In the genomic region with DNA sequence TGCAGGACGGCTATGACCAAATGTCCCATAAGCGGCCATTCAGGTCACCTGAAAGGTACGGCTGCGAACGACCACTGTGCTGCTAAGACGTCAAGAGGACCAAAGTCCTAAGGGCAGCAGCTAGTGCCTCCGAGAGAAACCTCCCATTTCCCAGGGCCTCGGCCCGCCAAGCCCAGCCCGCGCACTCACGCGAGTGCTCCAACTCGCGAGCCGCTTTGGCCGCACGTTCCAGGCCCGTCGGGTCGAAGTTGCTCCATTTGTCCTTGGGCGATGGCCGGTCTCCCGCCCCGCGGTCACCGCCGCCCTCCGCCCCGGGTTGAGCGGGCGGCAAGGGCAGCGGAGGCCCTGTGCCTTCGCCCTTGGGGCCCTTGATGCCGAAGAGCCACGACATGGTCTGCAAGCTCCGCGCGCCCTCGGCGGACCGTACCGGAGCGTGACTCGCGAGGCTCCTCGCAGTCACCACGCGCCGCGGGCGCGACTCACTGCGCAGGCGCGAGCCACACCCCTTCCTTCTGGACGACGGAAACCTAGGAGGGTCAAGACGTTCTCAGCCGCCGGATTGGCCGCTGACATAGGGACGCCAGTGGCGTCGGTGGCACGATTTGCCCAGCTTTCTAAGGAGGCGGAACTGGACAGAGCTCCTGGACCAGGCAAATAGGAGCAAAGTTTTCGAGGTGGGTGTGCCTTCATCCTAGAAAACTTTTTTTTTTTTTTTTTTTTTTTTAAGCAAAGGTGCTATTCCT, we compare ENCODE assay signal across 8 mouse cellular contexts. TPM values are rescaled to one million over a fixed set of nuclear protein-coding genes. Genes with fewer than 3 reads are reported as not detected.
DNase-seq lines count a peak whose midpoint lies in the region; ATAC-seq and TF ChIP-seq lines count a peak whose summit lies in the region.

A gene (minus strand): TSS at position 481 of the 743 bp plus-strand sequence.

- TF ChIP-seq POLR2A in ES-Bruce4 (IDR thresholded peaks at IDR 0.05; ENCODE audit: insufficient read depth, low read length): peak; percentile 89

- peaks cover 14% of the 10 kb centered on the region for H3K36me3 ChIP-seq in ES-Bruce4 (ENCODE audit: control insufficient read depth, insufficient read depth, low read length, poor library complexity, severe bottlenecking)
- peaks cover 13% of the 10 kb centered on the region for H3K36me3 ChIP-seq in forebrain, embryonic 13.5 days (ENCODE audit: poor library complexity, severe bottlenecking)
- peaks cover 3% of the 10 kb centered on the region; the same call in 1 of the 2 replicates for H3K36me3 ChIP-seq in liver, postnatal 0 days (replicated peaks; ENCODE audit: insufficient read depth, low read length)
- 0 out of 2 replicates have a peak, but pooled peaks cover under 1% of the 10 kb centered on the region for H3K36me3 ChIP-seq in neural tube, embryonic 14.5 days (ENCODE audit: control insufficient read depth, insufficient read depth, low read length)

- H3K9me3 ChIP-seq in ES-Bruce4 (replicated peaks; ENCODE audit: control insufficient read depth, insufficient read depth, low read length, poor library complexity, severe bottlenecking): no peaks in the 10 kb centered on the region
- no peaks in the 10 kb centered on the region for H3K9me3 ChIP-seq in forebrain, embryonic 13.5 days (replicated peaks)
- H3K9me3 ChIP-seq in liver, postnatal 0 days (ENCODE audit: low read length): no peaks in the 10 kb centered on the region
- no peaks in the 10 kb centered on the region for H3K9me3 ChIP-seq in neural tube, embryonic 14.5 days (ENCODE audit: control insufficient read depth, low read length)

- peak; percentile 98 for DNase-seq in heart, postnatal 10 days
- peak; percentile 67 for DNase-seq in large intestine, adult 2 months (ENCODE audit: low read depth, low spot score)
- peak; percentile 97 for DNase-seq in liver, postnatal 0 days
- peak; percentile 98 for DNase-seq in testis, postnatal 10 days (ENCODE audit: low spot score)

- H3K4me1 ChIP-seq in ES-Bruce4 (ENCODE audit: control insufficient read depth, insufficient read depth, low read length): no peaks in the 10 kb centered on the region
- H3K4me1 ChIP-seq in forebrain, embryonic 13.5 days: peaks cover 30% of the 10 kb centered on the region
- peaks cover 19% of the 10 kb centered on the region for H3K4me1 ChIP-seq in liver, postnatal 0 days (ENCODE audit: insufficient read depth)
- H3K4me1 ChIP-seq in neural tube, embryonic 14.5 days (ENCODE audit: control insufficient read depth, insufficient read depth, low read length): peaks cover 15% of the 10 kb centered on the region

- intact Hi-C loops in heart, postnatal 10 days (cut with DNase I): no loop called here

- TF ChIP-seq EP300 in ES-Bruce4 (IDR thresholded peaks at IDR 0.05; ENCODE audit: insufficient read depth, low read depth, low read length): no peak
- TF ChIP-seq EP300 in liver, postnatal 0 days (IDR thresholded peaks at IDR 0.05; ENCODE audit: low read depth): peak; percentile 38; the same call in 1 of the 2 replicates

- H3K9ac ChIP-seq in ES-Bruce4 (ENCODE audit: low read depth, poor library complexity, severe bottlenecking): peak within 1 kb of the TSS; percentile 72
- H3K9ac ChIP-seq in forebrain, embryonic 13.5 days: peak within 1 kb of the TSS; percentile 83
- H3K9ac ChIP-seq in liver, postnatal 0 days (replicated peaks): peak within 1 kb of the TSS; percentile 75
- peak within 1 kb of the TSS; percentile 66 for H3K9ac ChIP-seq in neural tube, embryonic 14.5 days (replicated peaks; ENCODE audit: low read depth, low read length)

- under 1% methylated on average over 61 of the region's 68 CpGs for WGBS in forebrain, embryonic 13.5 days
- WGBS in large intestine, adult 2 months: 1% methylated on average over 68 of the region's 68 CpGs
- under 1% methylated on average over 65 of the region's 68 CpGs for WGBS in liver, postnatal 0 days (ENCODE audit: insufficient replicate concordance)
- 2% methylated on average over 68 of the region's 68 CpGs for WGBS in neural tube, embryonic 14.5 days

- H3K27me3 ChIP-seq in ES-Bruce4 (ENCODE audit: control insufficient read depth, insufficient read depth, low read length, poor library complexity, severe bottlenecking): no peaks in the 10 kb centered on the region
- H3K27me3 ChIP-seq in forebrain, embryonic 13.5 days: no peaks in the 10 kb centered on the region
- no peaks in the 10 kb centered on the region for H3K27me3 ChIP-seq in liver, postnatal 0 days (ENCODE audit: insufficient read depth, low read length)
- H3K27me3 ChIP-seq in neural tube, embryonic 14.5 days (ENCODE audit: control insufficient read depth, insufficient read depth, low read length): no peaks in the 10 kb centered on the region

- ATAC-seq in cerebellum, adult (ENCODE audit: insufficient number of reproducible peaks, low FRiP score, low TSS enrichment): peak; percentile 89; the same call in 1 of the 2 replicates
- ATAC-seq in forebrain, embryonic 13.5 days: peak; percentile 97
- ATAC-seq in liver, postnatal 0 days: peak; percentile 95
- peak; percentile 96 for ATAC-seq in neural tube, embryonic 14.5 days (ENCODE audit: low read depth)

- H3K27ac ChIP-seq in ES-Bruce4 (ENCODE audit: insufficient read depth, low read length): no peak within 1 kb of the TSS
- H3K27ac ChIP-seq in forebrain, embryonic 13.5 days: no peak within 1 kb of the TSS
- peak within 1 kb of the TSS; percentile 86 for H3K27ac ChIP-seq in liver, postnatal 0 days (ENCODE audit: low read depth)
- 0 out of 2 replicates have a peak within 1 kb of the TSS, but pooled peaks have one; percentile 10 for H3K27ac ChIP-seq in neural tube, embryonic 14.5 days (ENCODE audit: low read depth, low read length)

- no peak for TF ChIP-seq CTCF in ES-Bruce4 (IDR thresholded peaks at IDR 0.05; ENCODE audit: low read depth, low read length)
- TF ChIP-seq CTCF in liver, postnatal 0 days (IDR thresholded peaks at IDR 0.05; ENCODE audit: low read depth): no peak

- H3K4me2 ChIP-seq in forebrain, embryonic 13.5 days: peak within 1 kb of the TSS; percentile 97
- peak within 1 kb of the TSS; percentile 100 for H3K4me2 ChIP-seq in liver, postnatal 0 days (ENCODE audit: low read depth, low read length)
- H3K4me2 ChIP-seq in neural tube, embryonic 14.5 days (ENCODE audit: low read depth, low read length): peak within 1 kb of the TSS; percentile 98

- H3K4me3 ChIP-seq in ES-Bruce4 (ENCODE audit: low read depth, low read length): peak within 1 kb of the TSS; percentile 72
- H3K4me3 ChIP-seq in forebrain, embryonic 13.5 days: peak within 1 kb of the TSS; percentile 86
- peak within 1 kb of the TSS; percentile 71 for H3K4me3 ChIP-seq in liver, postnatal 0 days (ENCODE audit: low read depth, low read length)
- peak within 1 kb of the TSS; percentile 81 for H3K4me3 ChIP-seq in neural tube, embryonic 14.5 days (ENCODE audit: low read depth, low read length)

RNA-seq across cellular contexts. Expression of the gene that starts here (rescaled TPM):
- polyA plus RNA-seq in ES-Bruce4 (2011; ENCODE audit: insufficient read depth, insufficient read length, low read depth, missing spikeins): 78.2 and 89.5 TPM in 2 replicates
- polyA plus RNA-seq in forebrain, embryonic 13.5 days (2015; fragmentation: Nextera tagmentation; extraction: Ambion mirVana): 79.2 and 93.3 TPM in 2 replicates
- 10 to 100 TPM; 67.1 to 73.1 TPM for total RNA-seq in heart, postnatal 10 days (2021)
- polyA plus RNA-seq in large intestine, adult 2 months (2012; rRNA removed): 78.3 and 91.6 TPM in 2 replicates
- 44.7 and 45.0 TPM in 2 replicates for polyA plus RNA-seq in liver, postnatal 0 days (2015; fragmentation: Nextera tagmentation; extraction: Ambion mirVana)
- polyA plus RNA-seq in neural tube, embryonic 14.5 days (2014; fragmentation: Nextera tagmentation; extraction: Ambion mirVana): 82.6 and 85.0 TPM in 2 replicates

Comparison
In these comparisons a context has a peak if more than half of its experiments do, and no peak if none do; other contexts are left out.
1. H3K27ac ChIP-seq: peak in liver, postnatal 0 days (single experiment) and neural tube, embryonic 14.5 days (single experiment); none in ES-Bruce4 (single experiment) and forebrain, embryonic 13.5 days (single experiment).
2. Peak in every context shown above with its lines, with median percentiles within 50 percentile points of each other: H3K4me3 ChIP-seq, H3K9ac ChIP-seq, ATAC-seq, H3K4me2 ChIP-seq and DNase-seq.